Mouse (Mus musculus): Measurements from ENCODE around the gene Crocc2.

GRCm38 (mm10) chr1:93157566-93157965 lies 11.0 kb upstream of the Crocc2 start:
- TF ChIP-seq POLR2A (IDR thresholded peaks at IDR 0.05; ENCODE audit: low read depth, low read length), result no peak
- no peak for TF ChIP-seq CTCF (IDR thresholded peaks at IDR 0.05; ENCODE audit: borderline replicate concordance, insufficient read depth, low read length)

Data from embryonic fibroblast, embryonic 13.5 days (primary cell).